Mouse (Mus musculus): ENCODE measurements around the gene Ccl20.

DNA sequence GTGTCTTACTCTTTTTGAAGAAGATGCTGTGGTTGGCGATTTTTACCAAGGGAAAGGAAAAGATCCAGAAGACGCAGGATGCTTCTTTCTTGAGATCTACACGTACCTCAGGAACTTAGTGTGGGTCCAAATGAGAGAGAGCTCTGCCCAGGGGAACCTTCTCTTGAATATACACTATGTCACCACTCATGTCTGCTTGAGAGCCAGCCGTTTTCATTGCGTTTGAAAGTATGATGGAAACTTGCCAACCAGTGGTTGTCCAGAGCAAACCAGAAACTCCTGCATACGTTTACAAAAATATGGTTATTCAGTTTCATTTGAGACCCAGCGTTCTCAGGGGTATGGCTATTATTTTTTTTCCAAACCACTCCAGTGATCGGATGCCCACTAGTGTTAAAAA lies 24.9 kb downstream of the Ccl20 start:
- TF ChIP-seq POLR2A (IDR thresholded peaks at IDR 0.05; ENCODE audit: low read depth, low read length) = no peak
- no peak for TF ChIP-seq CTCF (IDR thresholded peaks at IDR 0.05; ENCODE audit: extremely low read depth, insufficient read depth, insufficient read length, insufficient replicate concordance)
